Mouse (Mus musculus) heart, embryonic 14.5 days (tissue): ENCODE data around the gene 6430571L13Rik. TPM values are rescaled to one million over a fixed set of nuclear protein-coding genes. Genes with fewer than 3 reads are reported as not detected.

ENCODE experiments used
- ATAC-seq: fragments of 200-750 bp; cut with Nextera tagmentation; 2 replicates; pipeline ENCODE4 v1.8.0; 2017; ENCODE audit warnings: low read depth, moderate TSS enrichment; ENCODE audit not compliant: insufficient number of reproducible peaks, insufficient read depth, low FRiP score
- H3K27ac ChIP-seq, 2 experiments: fragments of 200-500 bp in 1 of 2; fragments of 300-500 bp in 1 of 2; sonication (generic) in 1 of 2; replicated peaks in 1 of 2; 2 replicates each; pipeline ENCODE4 v1.5.1; 2012 to 2014; ENCODE audit warnings: low read depth in 2 of 2, low read length in 2 of 2, control low read depth in 1 of 2, mild to moderate bottlenecking in 1 of 2, mixed read lengths in 1 of 2; ENCODE audit not compliant: control insufficient read depth in 1 of 2, insufficient read depth in 1 of 2
- H3K27me3 ChIP-seq: fragments of 300-500 bp; sonication (generic); 2 replicates; pipeline ENCODE4 v1.6.1; 2014; ENCODE audit warnings: mild to moderate bottlenecking, low read length, control low read depth; ENCODE audit not compliant: control insufficient read depth, insufficient read depth
- H3K36me3 ChIP-seq: fragments of 300-500 bp; sonication (generic); 2 replicates; pipeline ENCODE4 v1.6.1; 2014; ENCODE audit warnings: mild to moderate bottlenecking, control low read depth, low read length, mixed read lengths; ENCODE audit not compliant: control insufficient read depth, insufficient read depth
- H3K4me1 ChIP-seq, 2 experiments: fragments of 200-500 bp in 1 of 2; fragments of 300-500 bp in 1 of 2; sonication (generic) in 1 of 2; 2 replicates each; pipeline ENCODE4 v1.6.1; 2012 to 2014; ENCODE audit warnings: low read length in 2 of 2, control low read depth in 1 of 2, mixed read lengths in 1 of 2; ENCODE audit not compliant: control insufficient read depth in 2 of 2, insufficient read depth in 2 of 2
- H3K4me2 ChIP-seq: fragments of 300-500 bp; sonication (generic); 2 replicates; pipeline ENCODE4 v1.6.1; 2014; ENCODE audit warnings: mild to moderate bottlenecking, low read length
- H3K4me3 ChIP-seq, 2 experiments: fragments of 200-500 bp in 1 of 2; fragments of 300-500 bp in 1 of 2; sonication (generic) in 1 of 2; 2 replicates each; pipeline ENCODE4 v1.5.1; 2012 to 2014; ENCODE audit warnings: low read length in 2 of 2, mild to moderate bottlenecking in 2 of 2, control low read depth in 1 of 2, low read depth in 1 of 2, moderate library complexity in 1 of 2; ENCODE audit not compliant: control insufficient read depth in 1 of 2, insufficient read depth in 1 of 2
- H3K9ac ChIP-seq: fragments of 300-500 bp; sonication (generic); 2 replicates; pipeline ENCODE4 v1.6.1; 2014; ENCODE audit warnings: mild to moderate bottlenecking, low read length
- H3K9me3 ChIP-seq: fragments of 300-500 bp; sonication (generic); 2 replicates; pipeline ENCODE4 v1.6.1; 2016; ENCODE audit warnings: low read length, control low read depth; ENCODE audit not compliant: control insufficient read depth
- WGBS: fragments of 180-500 bp; shearing (Covaris S2); extraction: QIAGEN DNeasy Blood & Tissue Kit; methylation state at CpG from one replicate; pipeline ENCODE4 v1.1.7; 2014; 5-methylcytosine and 5-hydroxymethylcytosine counted together
- polyA plus RNA-seq: library from polyadenylated mRNA; unstranded; fragments of >200 nt; fragmentation: Nextera tagmentation; extraction: Ambion mirVana; gene quantifications from 2 replicates; pipeline ENCODE4 v1.2.1, GENCODE M21; 2014

6430571L13Rik gene
- polyA plus RNA-seq, 1 experiment from 2014 or later: 1.1 TPM

GRCm38 (mm10) chr9:107343146-107343943, 2.9 kb downstream of the 6430571L13Rik start:
- H3K27ac ChIP-seq: no peak overlapping the region
- peaks cover 8 to 9% of the 10 kb centered on the region in 2 experiments; a peak in 3 of 4 replicates for H3K4me1 ChIP-seq
- H3K4me3 ChIP-seq: no peak overlapping the region
- H3K4me2 ChIP-seq: no peak overlapping the region
- WGBS: 58% methylated on average over 8 of the region's 8 CpGs
- ATAC-seq: no peak
- peaks cover 3% of the 10 kb centered on the region; the same call in 1 of the 2 replicates for H3K27me3 ChIP-seq
- H3K9me3 ChIP-seq: no peaks in the 10 kb centered on the region
- H3K36me3 ChIP-seq: no peaks in the 10 kb centered on the region
- H3K9ac ChIP-seq: no peak overlapping the region

DNA sequence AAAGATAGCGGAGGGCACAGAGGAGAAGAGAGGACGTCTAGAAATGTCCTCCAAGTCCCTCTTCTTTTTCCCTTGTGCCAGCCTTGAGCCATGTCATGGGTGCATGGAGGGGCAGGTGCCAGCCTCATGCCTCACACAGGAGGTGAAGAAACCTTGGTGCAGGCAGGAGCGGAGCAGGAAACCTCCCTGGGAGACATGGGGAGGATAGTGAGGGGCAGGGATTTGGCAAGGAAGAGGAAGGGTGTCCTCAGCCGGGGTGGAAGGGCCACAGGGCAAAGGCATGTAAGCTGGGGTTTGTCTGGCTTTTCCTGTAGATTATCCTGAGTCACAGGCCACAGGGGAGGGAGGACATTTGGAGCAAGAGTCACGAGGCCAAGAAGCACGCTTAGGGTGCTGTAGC, 3.6 kb downstream of the 6430571L13Rik start:
- no peak for ATAC-seq
- Histone ChIP-seq H3K4me2 (no peak overlapping the region), H3K27ac (no peak overlapping the region), H3K27me3 (peaks cover 3% of the 10 kb centered on the region; the same call in 1 of the 2 replicates), H3K4me1 (peaks cover 3 to 5% of the 10 kb centered on the region in 2 experiments; a peak in 2 of 4 replicates), H3K9ac (no peak overlapping the region), H3K4me3 (no peak overlapping the region), H3K9me3 (no peaks in the 10 kb centered on the region), H3K36me3 (no peaks in the 10 kb centered on the region)
- WGBS: 54% methylated on average over 6 of the region's 6 CpGs

DNA sequence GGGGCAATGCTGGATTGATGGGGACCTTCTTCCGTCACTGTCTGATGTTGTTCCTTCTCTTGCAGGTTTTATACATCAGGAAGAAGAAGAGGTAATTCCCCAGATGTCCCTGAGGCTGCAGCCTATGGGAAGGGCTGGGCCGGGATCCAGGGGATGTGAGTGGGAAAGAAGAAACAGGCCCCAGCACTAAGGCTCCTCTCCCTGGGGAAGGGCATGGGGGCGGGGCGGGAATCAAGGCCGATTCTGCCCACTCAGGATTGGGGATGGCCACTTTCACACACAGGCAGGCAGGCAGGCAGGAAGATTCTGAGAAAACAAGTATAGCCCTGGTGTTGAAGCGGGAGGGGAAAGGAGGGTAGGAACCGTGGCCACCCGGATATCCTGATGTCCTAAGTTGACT, 5.7 kb downstream of the 6430571L13Rik start:
- H3K4me2 ChIP-seq: no peak overlapping the region
- no peak overlapping the region for H3K4me3 ChIP-seq
- H3K9me3 ChIP-seq: no peaks in the 10 kb centered on the region
- H3K27ac ChIP-seq: no peak overlapping the region
- H3K9ac ChIP-seq: no peak overlapping the region
- no peak for ATAC-seq
- 80% methylated on average over 8 of the region's 8 CpGs for WGBS
- peaks cover 0 to under 1% of the 10 kb centered on the region in 2 experiments; a peak in 2 of 4 replicates for H3K4me1 ChIP-seq
- H3K27me3 ChIP-seq: peaks cover 1% of the 10 kb centered on the region; the same call in 1 of the 2 replicates
- H3K36me3 ChIP-seq: no peaks in the 10 kb centered on the region

DNA sequence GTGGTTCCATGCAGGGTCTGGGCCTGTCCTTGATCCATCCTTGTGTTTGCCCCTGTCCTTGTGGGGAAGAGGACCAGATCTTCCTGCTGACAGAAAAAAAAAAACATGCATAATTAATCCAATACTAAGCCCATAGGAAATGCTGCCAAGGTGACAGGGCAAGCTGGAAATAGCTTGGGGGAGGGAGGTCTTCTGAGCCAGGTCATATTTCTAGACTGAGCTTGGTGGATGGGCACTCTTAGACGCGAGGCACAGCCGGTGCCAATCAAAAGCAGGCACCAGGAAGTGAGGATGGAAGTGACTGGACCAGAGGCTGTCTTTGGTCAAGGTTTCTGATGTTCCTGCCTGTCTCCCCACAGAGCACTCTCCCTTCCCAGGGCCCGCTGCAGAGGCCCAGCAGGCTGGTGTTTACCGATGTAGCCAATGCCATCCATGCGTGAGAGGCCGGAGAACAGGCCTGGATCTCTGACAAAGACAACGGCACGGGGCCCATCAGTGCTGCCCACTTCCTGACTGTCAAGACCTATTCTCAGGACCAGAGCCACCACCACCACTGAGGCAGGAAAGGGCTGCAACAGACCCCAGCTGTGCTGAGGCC, 7.3 kb downstream of the 6430571L13Rik start:
- no peaks in the 10 kb centered on the region for H3K4me1 ChIP-seq
- WGBS: 76% methylated on average over 9 of the region's 9 CpGs
- no peak for ATAC-seq

GRCm38 (mm10) chr9:107349321-107349720, 8.9 kb downstream of the 6430571L13Rik start:
- ATAC-seq: no peak
- Histone ChIP-seq H3K9ac (no peak overlapping the region), H3K27ac (no peak overlapping the region), H3K4me2 (no peak overlapping the region), H3K4me1 (no peaks in the 10 kb centered on the region), H3K9me3 (no peaks in the 10 kb centered on the region), H3K4me3 (no peak overlapping the region), H3K36me3 (no peaks in the 10 kb centered on the region), H3K27me3 (no peaks in the 10 kb centered on the region)
- WGBS: 51% methylated on average over 7 of the region's 7 CpGs

More for the DNA sequence above, 7.3 kb downstream of the 6430571L13Rik start:
- Histone ChIP-seq H3K9me3 (no peaks in the 10 kb centered on the region), H3K27ac (no peak overlapping the region), H3K9ac (no peak overlapping the region), H3K36me3 (no peaks in the 10 kb centered on the region), H3K4me3 (no peak overlapping the region), H3K4me2 (no peak overlapping the region), H3K27me3 (no peaks in the 10 kb centered on the region)

- no peak for ATAC-seq
- no peak overlapping the region for H3K4me2 ChIP-seq
- no peak overlapping the region for H3K27ac ChIP-seq
- H3K27me3 ChIP-seq: no peaks in the 10 kb centered on the region
- H3K9me3 ChIP-seq: no peaks in the 10 kb centered on the region
- H3K9ac ChIP-seq: no peak overlapping the region
- H3K4me3 ChIP-seq: no peak overlapping the region
- 0 out of 4 replicates have a peak, but pooled peaks cover 0 to 2% of the 10 kb centered on the region in 2 experiments for H3K4me1 ChIP-seq
- WGBS: 68% methylated on average over 1 of the region's 1 CpGs
- H3K36me3 ChIP-seq: no peaks in the 10 kb centered on the region
These were observed 14.4 kb downstream of the 6430571L13Rik start for GRCm38 (mm10) chr9:107354826-107355225.

GRCm38 (mm10) chr9:107355870-107356765, 15.7 kb downstream of the 6430571L13Rik start:
- H3K4me1 ChIP-seq: peaks cover 8 to 10% of the 10 kb centered on the region in 2 experiments
- H3K9ac ChIP-seq: no peak overlapping the region
- H3K4me2 ChIP-seq: no peak overlapping the region
- 42% methylated on average over 6 of the region's 7 CpGs for WGBS
- H3K4me3 ChIP-seq: no peak overlapping the region
- H3K27ac ChIP-seq: no peak overlapping the region
- no peaks in the 10 kb centered on the region for H3K36me3 ChIP-seq
- no peak for ATAC-seq
- H3K9me3 ChIP-seq: no peaks in the 10 kb centered on the region
- no peaks in the 10 kb centered on the region for H3K27me3 ChIP-seq
